Mouse (Mus musculus) small intestine, adult 2 months (tissue): ENCODE measurements around the gene Selenon. TPM values are rescaled to one million over a fixed set of nuclear protein-coding genes. Genes with fewer than 3 reads are reported as not detected.
A peak's percentile ranks its signal among the peaks of the same experiment; 100 is the strongest.

ENCODE experiments used
- H3K27ac ChIP-seq: fragments of 200-500 bp; 2 replicates; pipeline ENCODE4 v1.5.1; 2012; ENCODE audit warnings: low read depth, low read length, control low read depth, inconsistent platforms; ENCODE audit not compliant: insufficient read depth
- H3K27me3 ChIP-seq: fragments of 200-500 bp; 2 replicates; pipeline ENCODE4 v1.6.1; 2012; ENCODE audit warnings: mild to moderate bottlenecking, moderate library complexity, low read length, inconsistent platforms; ENCODE audit not compliant: control insufficient read depth, insufficient read depth
- H3K36me3 ChIP-seq: fragments of 200-500 bp; 2 replicates; pipeline ENCODE4 v1.6.1; 2012; ENCODE audit warnings: mild to moderate bottlenecking, low read length, control low read depth, inconsistent platforms; ENCODE audit not compliant: control insufficient read depth, insufficient read depth
- H3K4me1 ChIP-seq: fragments of 200-500 bp; 2 replicates; pipeline ENCODE4 v1.6.1; 2012; ENCODE audit warnings: low read length, inconsistent platforms, mixed read lengths; ENCODE audit not compliant: control insufficient read depth, insufficient read depth, insufficient read length
- H3K4me3 ChIP-seq: fragments of 200-500 bp; 2 replicates; pipeline ENCODE4 v1.5.1; 2012; ENCODE audit warnings: low read depth, mild to moderate bottlenecking, control low read depth, inconsistent platforms, low read length, moderate library complexity
- CTCF ChIP-seq: fragments of 200-500 bp; IDR thresholded peaks from 2 replicates; pipeline ENCODE4 v1.5.1; 2012; ENCODE audit warnings: low read depth, mild to moderate bottlenecking, control low read depth, inconsistent platforms, low read length, moderate library complexity, mixed read lengths; ENCODE audit not compliant: insufficient replicate concordance, insufficient read length; ENCODE audit errors: extremely low read depth
- POLR2A ChIP-seq: fragments of 200-500 bp; IDR thresholded peaks from 2 replicates; pipeline ENCODE4 v1.6.1; 2012; ENCODE audit warnings: low read depth, mild to moderate bottlenecking, control low read depth, inconsistent platforms, low read length, moderate library complexity
- WGBS: fragments of 180-500 bp; shearing (Covaris S2); methylation state at CpG from one replicate; pipeline ENCODE4 v1.1.7; 2018; 5-methylcytosine and 5-hydroxymethylcytosine counted together
- polyA plus RNA-seq: library from polyadenylated mRNA; depleted of rRNA; stranded (reverse); fragments of >200 nt; gene quantifications from 2 replicates; pipeline ENCODE4 v1.2.3, GENCODE M21; 2012

Selenon gene
- polyA plus RNA-seq, 1 experiment, result 4.8 TPM

DNA sequence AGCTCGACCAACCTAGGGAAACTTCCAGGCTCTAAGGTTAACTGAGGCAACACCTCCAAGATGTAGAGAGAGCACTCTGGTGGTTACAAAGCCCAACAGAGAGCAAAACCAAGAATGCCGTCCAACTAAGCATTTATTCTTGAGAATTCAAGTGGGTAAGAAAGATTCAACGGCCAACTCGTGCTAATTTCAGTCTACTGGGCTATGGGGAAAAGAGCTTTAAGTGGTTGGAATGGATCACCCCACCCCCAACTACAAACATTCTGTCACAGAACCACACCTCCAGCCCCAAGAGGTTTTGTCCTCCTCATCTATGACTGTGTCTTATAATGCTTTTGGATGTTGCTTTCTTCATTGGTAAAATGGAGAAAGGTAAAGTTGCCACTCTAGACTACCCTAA, 19.0 kb downstream of the Selenon start:
- peaks cover 3% of the 10 kb centered on the region; the same call in 1 of the 2 replicates for H3K4me1 ChIP-seq
- H3K4me3 ChIP-seq, result no peak overlapping the region
- 73% methylated on average over 4 of the region's 4 CpGs for WGBS

DNA sequence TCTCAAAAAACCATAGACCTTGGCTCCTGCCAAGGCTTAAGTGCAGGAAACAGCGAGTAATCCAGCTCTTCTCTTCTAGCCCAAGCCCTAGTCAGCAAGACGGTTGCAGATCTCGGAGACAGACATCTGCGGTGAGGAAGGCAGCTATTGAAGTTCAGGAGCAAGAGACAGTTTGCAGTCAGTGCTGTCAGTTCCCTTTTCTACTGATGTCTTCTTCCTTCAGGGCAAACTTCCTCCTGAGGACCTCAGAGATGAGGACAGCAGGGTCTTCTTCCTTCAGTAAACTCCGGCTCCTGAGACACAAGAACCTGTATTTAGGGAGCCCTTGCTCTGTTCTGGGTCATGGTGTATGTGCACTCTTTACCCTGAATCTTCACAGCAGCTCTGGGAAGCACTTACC, 25.7 kb downstream of the Selenon start:
- Histone ChIP-seq H3K4me3 (no peak overlapping the region), H3K4me1 (no peaks in the 10 kb centered on the region), H3K36me3 (peaks cover 57% of the 10 kb centered on the region), H3K27me3 (no peaks in the 10 kb centered on the region), H3K27ac (no peak overlapping the region)
- WGBS, result 71% methylated on average over 5 of the region's 5 CpGs
- TF ChIP-seq POLR2A (no peak), CTCF (no peak)

More for the DNA sequence above, 19.0 kb downstream of the Selenon start:
- H3K27ac ChIP-seq, result no peak overlapping the region
- TF ChIP-seq POLR2A (no peak), CTCF (no peak)
- peaks cover 33% of the 10 kb centered on the region for H3K36me3 ChIP-seq
- H3K27me3 ChIP-seq, result no peaks in the 10 kb centered on the region

GRCm38 (mm10) chr4:134525806-134526205, 26.2 kb downstream of the Selenon start:
- Histone ChIP-seq H3K4me3 (no peak overlapping the region), H3K4me1 (no peaks in the 10 kb centered on the region), H3K27me3 (no peaks in the 10 kb centered on the region), H3K27ac (no peak overlapping the region), H3K36me3 (peaks cover 54% of the 10 kb centered on the region)
- TF ChIP-seq POLR2A, result no peak
- TF ChIP-seq CTCF, result no peak
- 78% methylated on average over 5 of the region's 5 CpGs for WGBS

DNA sequence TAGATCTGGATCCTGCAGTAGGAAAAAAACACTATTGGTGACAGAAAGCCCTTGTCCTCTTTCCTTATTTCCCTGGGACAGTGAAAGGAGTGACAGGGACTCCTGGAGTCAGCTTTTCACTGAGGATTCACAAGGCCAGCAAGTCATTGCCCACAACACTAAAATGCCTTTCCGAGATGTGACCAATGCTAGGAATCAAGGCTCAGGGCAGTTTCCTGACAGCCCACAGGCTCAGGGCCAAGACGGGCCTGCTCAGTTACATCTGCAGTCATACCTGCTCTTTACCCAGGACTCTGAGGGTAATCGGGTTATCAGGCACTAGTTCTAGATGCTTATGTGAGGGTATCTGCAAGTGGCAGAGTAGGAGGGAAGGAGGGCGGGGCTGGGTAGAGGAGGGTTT, 28.5 kb downstream of the Selenon start:
- H3K4me3 ChIP-seq, result no peak overlapping the region
- H3K27me3 ChIP-seq, result no peaks in the 10 kb centered on the region
- H3K4me1 ChIP-seq, result no peaks in the 10 kb centered on the region
- no peak overlapping the region for H3K27ac ChIP-seq
- no peak for TF ChIP-seq POLR2A
- no peak for TF ChIP-seq CTCF
- H3K36me3 ChIP-seq, result peaks cover 32% of the 10 kb centered on the region
- WGBS, result 82% methylated on average over 4 of the region's 4 CpGs

DNA sequence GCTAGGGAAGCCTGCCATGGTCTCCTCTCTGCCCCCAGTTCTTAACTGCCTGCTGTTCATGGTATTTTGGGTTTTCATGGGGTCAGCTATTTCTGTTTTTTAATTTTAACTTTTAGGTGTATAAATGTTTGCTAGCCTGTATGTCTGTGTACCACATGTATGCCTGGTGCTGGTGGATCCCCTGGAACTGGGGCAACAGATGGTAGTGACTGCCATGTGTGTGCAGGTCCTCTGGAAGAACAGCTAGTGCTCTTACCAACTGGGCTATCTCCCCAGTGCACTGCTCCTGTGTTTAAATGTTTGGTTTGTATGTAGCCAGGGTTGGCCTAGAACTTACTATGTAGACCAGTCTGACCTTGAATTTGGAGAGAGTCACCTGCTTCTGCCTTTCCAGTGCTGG, 32.7 kb downstream of the Selenon start:
- no peak for TF ChIP-seq POLR2A
- no peak for TF ChIP-seq CTCF
- 0 out of 2 replicates have a peak, but pooled peaks cover 4% of the 10 kb centered on the region for H3K36me3 ChIP-seq
- no peak overlapping the region for H3K4me3 ChIP-seq
- no peak overlapping the region for H3K27ac ChIP-seq
- no peaks in the 10 kb centered on the region for H3K27me3 ChIP-seq
- H3K4me1 ChIP-seq, result peaks cover 5% of the 10 kb centered on the region; the same call in 1 of the 2 replicates

DNA sequence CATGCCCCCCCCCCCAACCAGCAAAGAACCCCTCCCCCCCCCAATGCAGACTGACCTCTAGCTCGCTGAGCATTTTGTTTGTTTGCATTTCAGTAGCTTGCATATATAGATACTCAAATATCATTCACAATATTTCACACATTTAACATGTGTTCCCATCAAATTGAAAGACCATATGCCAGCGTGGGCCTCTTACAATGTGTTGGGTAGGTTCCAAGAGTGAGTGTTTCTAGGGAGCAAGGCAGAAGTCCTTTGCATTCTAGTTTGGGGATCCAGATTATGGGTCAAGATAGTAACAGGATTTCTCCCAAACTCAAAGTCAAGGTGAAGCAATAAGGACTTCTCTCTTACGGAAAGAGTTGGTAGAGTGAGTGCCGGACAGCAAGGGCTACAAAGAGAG, 33.4 kb downstream of the Selenon start:
- H3K4me3 ChIP-seq, result no peak overlapping the region
- no peak overlapping the region for H3K27ac ChIP-seq
- no peaks in the 10 kb centered on the region for H3K27me3 ChIP-seq
- no peak for TF ChIP-seq POLR2A
- TF ChIP-seq CTCF, result no peak
- 0 out of 2 replicates have a peak, but pooled peaks cover 1% of the 10 kb centered on the region for H3K36me3 ChIP-seq
- WGBS, result 89% methylated on average over 4 of the region's 4 CpGs
- peaks cover 5% of the 10 kb centered on the region; the same call in 1 of the 2 replicates for H3K4me1 ChIP-seq

- H3K36me3 ChIP-seq, result no peaks in the 10 kb centered on the region
- no peak for TF ChIP-seq POLR2A
- no peak for TF ChIP-seq CTCF
- no peak overlapping the region for H3K27ac ChIP-seq
- H3K4me1 ChIP-seq, result peaks cover 6% of the 10 kb centered on the region; the same call in 1 of the 2 replicates
- no peak overlapping the region for H3K4me3 ChIP-seq
- no peaks in the 10 kb centered on the region for H3K27me3 ChIP-seq
- WGBS, result 87% methylated on average over 10 of the region's 10 CpGs
Observed at GRCm38 (mm10) chr4:134517719-134518118, 34.2 kb downstream of the Selenon start.

DNA sequence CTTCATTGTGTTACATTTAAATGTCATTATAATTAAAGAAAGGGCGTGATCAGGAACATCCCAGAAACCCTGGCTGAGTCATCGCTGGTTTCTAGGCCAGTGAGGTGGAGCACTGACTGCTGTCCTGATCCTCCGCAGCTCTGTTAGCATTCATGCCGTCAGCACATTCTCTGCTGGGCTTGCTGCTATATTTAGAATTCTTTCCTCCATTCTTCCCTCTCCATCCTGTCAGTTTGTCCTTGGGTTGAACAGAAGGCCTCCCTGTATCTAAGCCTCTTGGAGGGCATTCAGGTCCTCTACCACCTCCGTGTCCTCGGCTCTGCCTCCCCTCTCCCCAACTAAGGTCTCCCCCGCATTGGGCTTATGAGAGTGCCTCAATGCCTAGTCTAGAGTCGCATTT, 35.0 kb downstream of the Selenon start:
- Histone ChIP-seq H3K4me3 (no peak overlapping the region), H3K4me1 (peaks cover 9% of the 10 kb centered on the region; the same call in 1 of the 2 replicates), H3K27ac (peak overlapping the region; percentile 16; the same call in 1 of the 2 replicates), H3K27me3 (no peaks in the 10 kb centered on the region), H3K36me3 (no peaks in the 10 kb centered on the region)
- TF ChIP-seq POLR2A, result no peak
- WGBS, result 80% methylated on average over 8 of the region's 8 CpGs
